27 mouse cellular contexts compared by ENCODE assay signal in the genomic region with DNA sequence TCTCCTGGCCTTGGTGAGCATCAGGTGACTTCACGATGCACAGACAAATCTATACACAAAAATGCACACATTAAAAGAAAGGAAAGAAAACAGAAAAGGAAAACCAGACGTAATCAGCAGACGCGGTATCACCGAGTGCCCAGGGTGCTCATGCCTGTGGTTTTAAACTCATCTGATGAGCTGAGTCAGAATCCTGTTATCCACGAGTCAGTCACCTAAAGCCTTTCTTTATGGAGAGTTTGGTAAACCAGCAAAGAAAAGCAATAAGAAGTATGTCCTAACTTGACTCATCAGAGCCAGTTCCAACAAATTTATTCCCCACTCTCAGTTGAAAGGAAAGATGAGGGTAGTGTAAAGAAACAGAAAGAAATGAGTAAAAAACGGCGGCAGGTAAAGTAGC.
"Had no signal": no experiment of that assay in that cellular context is flagged by ENCODE, and none has a peak within 500 bp of the region (broad histone marks: within the 10 kb centered on the region; RNA-seq: fewer than 3 reads in every experiment).

No protein-coding gene starts in this region.

- ATAC-seq: hindbrain, embryonic 16.5 days; inflammation-experienced regulatory T-cells, adult 6 months; intestine, embryonic 15.5 days; intestine, postnatal 0 days had no signal

- DNase-seq: gastrocnemius, adult 2 months; gastrocnemius, postnatal 10 days; gastrocnemius, postnatal 25 days; heart, adult 18-20 months; heart, postnatal 10 days; heart, postnatal 4 days; kidney, adult 18-20 months; kidney, adult 8-10 months; kidney, postnatal 10 days; kidney, postnatal 25 days; kidney, postnatal 4 days; liver; liver, embryonic 13.5 days had no signal

- H3K36me3 ChIP-seq: heart, embryonic 10.5 days; heart, embryonic 12.5 days; hindbrain, embryonic 10.5 days; hindbrain, embryonic 12.5 days; intestine, embryonic 15.5 days; limb, embryonic 10.5 days; limb, embryonic 12.5 days; liver, embryonic 13.5 days had no signal

- H3K27me3 ChIP-seq: heart, embryonic 12.5 days; hindbrain, embryonic 12.5 days; intestine, embryonic 15.5 days; liver, embryonic 13.5 days had no signal

- H3K9ac ChIP-seq: heart, embryonic 12.5 days; hindbrain, embryonic 12.5 days; hindbrain, embryonic 14.5 days; intestine, embryonic 15.5 days; limb, embryonic 12.5 days; liver, embryonic 13.5 days had no signal

- H3K4me2 ChIP-seq: heart, embryonic 12.5 days; hindbrain, embryonic 12.5 days; hindbrain, embryonic 14.5 days; intestine, embryonic 15.5 days; limb, embryonic 12.5 days; liver, embryonic 11.5 days; liver, embryonic 13.5 days had no signal

- H3K4me3 ChIP-seq: gastrocnemius, adult 2 months; heart, embryonic 10.5 days; heart, embryonic 12.5 days; hindbrain, embryonic 10.5 days; hindbrain, embryonic 12.5 days; intestine, embryonic 15.5 days; layer of hippocampus, adult 2 months; left cerebral cortex, adult 2 months; limb, embryonic 10.5 days; limb, embryonic 12.5 days; liver, embryonic 13.5 days had no signal

- H3K9me3 ChIP-seq: heart, embryonic 10.5 days; heart, embryonic 12.5 days; hindbrain, embryonic 10.5 days; hindbrain, embryonic 12.5 days; intestine, embryonic 15.5 days; limb, embryonic 10.5 days; limb, embryonic 12.5 days; liver, embryonic 13.5 days had no signal

- H3K27ac ChIP-seq: gastrocnemius, adult 2 months; heart, embryonic 10.5 days; hindbrain, embryonic 10.5 days; hindbrain, embryonic 12.5 days; hindbrain, embryonic 14.5 days; intestine, embryonic 15.5 days; layer of hippocampus, adult 2 months; left cerebral cortex, adult 2 months; limb, embryonic 10.5 days; limb, embryonic 12.5 days; liver, embryonic 13.5 days had no signal

- H3K4me1 ChIP-seq: hindbrain, embryonic 12.5 days; intestine, embryonic 15.5 days; limb, embryonic 12.5 days; liver, embryonic 13.5 days had no signal
